Mouse (Mus musculus): ENCODE measurements around the gene Ubac2. TPM values are rescaled to one million over a fixed set of nuclear protein-coding genes. Genes with fewer than 3 reads are reported as not detected.

Ubac2 gene
- 41.5 and 83.4 TPM in 2 replicates for total RNA-seq (2012; rRNA removed)

GRCm38 (mm10) chr14:121878176-121878858 is at the start of gene Ubac2:
Gene Ubac2, plus strand, starts transcription at chr14:121878620.
- in situ Hi-C loops (cut with MboI; ENCODE audit: low sequenced_read_pairs in 2 of 2, unreplicated experiment in 2 of 2) = no loop called here
- Histone ChIP-seq H3K9ac (ENCODE audit: insufficient read depth, low read depth, low read length, poor library complexity, severe bottlenecking) (peak within 1 kb of the TSS; percentile 94), H3K27ac (ENCODE audit: insufficient read depth, low read depth, low read length, poor library complexity, severe bottlenecking) (peak within 1 kb of the TSS; percentile 90), H3K36me3 (ENCODE audit: control insufficient read depth, insufficient read depth, low read length, poor library complexity, severe bottlenecking) (peaks cover under 1% of the 10 kb centered on the region; the same call in 1 of the 2 replicates), H3K4me1 (ENCODE audit: control insufficient read depth in 2 of 2, insufficient read depth in 2 of 2, low read length in 2 of 2, poor library complexity in 1 of 2) (no peaks in the 10 kb centered on the region; a peak in 1 of 4 replicates), H3K9me3 (ENCODE audit: control insufficient read depth, insufficient read depth, low read depth, low read length) (no peaks in the 10 kb centered on the region), H3K4me3 (ENCODE audit: insufficient read depth in 1 of 2, low read depth in 1 of 2, low read length in 2 of 2, poor library complexity in 1 of 2, severe bottlenecking in 1 of 2) (peak within 1 kb of the TSS; percentile 86 to 90)
- peak; percentile 95 for DNase-seq (ENCODE audit: low read depth, low spot score)
- TF ChIP-seq HCFC1 (IDR thresholded peaks at IDR 0.05; ENCODE audit: borderline replicate concordance, insufficient read depth, low read length) = peak; percentile 83
- no peak for TF ChIP-seq MAFK (IDR thresholded peaks at IDR 0.05; ENCODE audit: insufficient read depth, low read depth, low read length)
- TF ChIP-seq ZNF384 (IDR thresholded peaks at IDR 0.05; ENCODE audit: low read depth, low read length) = no peak
- TF ChIP-seq ZC3H11A (IDR thresholded peaks at IDR 0.05; ENCODE audit: borderline replicate concordance, low read depth, low read length) = no peak
- TF ChIP-seq CHD2 (IDR thresholded peaks at IDR 0.05; ENCODE audit: low read depth, low read length) = 0 out of 2 replicates have a peak, but pooled peaks have one; percentile 41

- no peak overlapping the region for H3K4me3 ChIP-seq (ENCODE audit: insufficient read depth in 1 of 2, low read depth in 1 of 2, low read length in 2 of 2, poor library complexity in 1 of 2, severe bottlenecking in 1 of 2)
- in situ Hi-C loops (cut with MboI; ENCODE audit: low sequenced_read_pairs in 2 of 2, unreplicated experiment in 2 of 2) = no loop called here
- H3K36me3 ChIP-seq (ENCODE audit: control insufficient read depth, insufficient read depth, low read length, poor library complexity, severe bottlenecking) = no peaks in the 10 kb centered on the region
- no peak for DNase-seq (ENCODE audit: low read depth, low spot score)
- H3K9me3 ChIP-seq (ENCODE audit: control insufficient read depth, insufficient read depth, low read depth, low read length) = peaks cover 1% of the 10 kb centered on the region; the same call in 1 of the 2 replicates
- H3K9ac ChIP-seq (ENCODE audit: insufficient read depth, low read depth, low read length, poor library complexity, severe bottlenecking) = no peak overlapping the region
- no peak overlapping the region for H3K27ac ChIP-seq (ENCODE audit: insufficient read depth, low read depth, low read length, poor library complexity, severe bottlenecking)
- H3K4me1 ChIP-seq (ENCODE audit: control insufficient read depth in 2 of 2, insufficient read depth in 2 of 2, low read length in 2 of 2, poor library complexity in 1 of 2) = no peaks in the 10 kb centered on the region
- TF ChIP-seq ZC3H11A (IDR thresholded peaks at IDR 0.05; ENCODE audit: borderline replicate concordance, low read depth, low read length) = no peak
Measured at GRCm38 (mm10) chr14:121829816-121830442, 48.5 kb upstream of the Ubac2 start.

- Histone ChIP-seq H3K9me3 (ENCODE audit: control insufficient read depth, insufficient read depth, low read depth, low read length) (peaks cover 6% of the 10 kb centered on the region; the same call in 1 of the 2 replicates), H3K9ac (ENCODE audit: insufficient read depth, low read depth, low read length, poor library complexity, severe bottlenecking) (no peak overlapping the region), H3K27ac (ENCODE audit: insufficient read depth, low read depth, low read length, poor library complexity, severe bottlenecking) (no peak overlapping the region), H3K4me1 (ENCODE audit: control insufficient read depth in 2 of 2, insufficient read depth in 2 of 2, low read length in 2 of 2, poor library complexity in 1 of 2) (no peaks in the 10 kb centered on the region), H3K4me3 (ENCODE audit: insufficient read depth in 1 of 2, low read depth in 1 of 2, low read length in 2 of 2, poor library complexity in 1 of 2, severe bottlenecking in 1 of 2) (no peak overlapping the region), H3K36me3 (ENCODE audit: control insufficient read depth, insufficient read depth, low read length, poor library complexity, severe bottlenecking) (no peaks in the 10 kb centered on the region)
- DNase-seq (ENCODE audit: low read depth, low spot score) = no peak
- in situ Hi-C loops (cut with MboI; ENCODE audit: low sequenced_read_pairs in 2 of 2, unreplicated experiment in 2 of 2) = no loop called here
- TF ChIP-seq MAFK (IDR thresholded peaks at IDR 0.05; ENCODE audit: insufficient read depth, low read depth, low read length) (no peak), ZNF384 (IDR thresholded peaks at IDR 0.05; ENCODE audit: low read depth, low read length) (no peak), CHD2 (IDR thresholded peaks at IDR 0.05; ENCODE audit: low read depth, low read length) (no peak), HCFC1 (IDR thresholded peaks at IDR 0.05; ENCODE audit: borderline replicate concordance, insufficient read depth, low read length) (no peak), ZC3H11A (IDR thresholded peaks at IDR 0.05; ENCODE audit: borderline replicate concordance, low read depth, low read length) (no peak)
Measured at GRCm38 (mm10) chr14:121833001-121833520, 45.4 kb upstream of the Ubac2 start.

GRCm38 (mm10) chr14:121838161-121838560 is 40.3 kb upstream of the Ubac2 start:
- Histone ChIP-seq H3K36me3 (ENCODE audit: control insufficient read depth, insufficient read depth, low read length, poor library complexity, severe bottlenecking) (no peaks in the 10 kb centered on the region), H3K9ac (ENCODE audit: insufficient read depth, low read depth, low read length, poor library complexity, severe bottlenecking) (no peak overlapping the region), H3K4me3 (ENCODE audit: insufficient read depth in 1 of 2, low read depth in 1 of 2, low read length in 2 of 2, poor library complexity in 1 of 2, severe bottlenecking in 1 of 2) (no peak overlapping the region), H3K4me1 (ENCODE audit: control insufficient read depth in 2 of 2, insufficient read depth in 2 of 2, low read length in 2 of 2, poor library complexity in 1 of 2) (no peaks in the 10 kb centered on the region), H3K27ac (ENCODE audit: insufficient read depth, low read depth, low read length, poor library complexity, severe bottlenecking) (no peak overlapping the region), H3K9me3 (ENCODE audit: control insufficient read depth, insufficient read depth, low read depth, low read length) (peaks cover 6% of the 10 kb centered on the region; the same call in 1 of the 2 replicates)
- TF ChIP-seq HCFC1 (IDR thresholded peaks at IDR 0.05; ENCODE audit: borderline replicate concordance, insufficient read depth, low read length) = no peak
- TF ChIP-seq ZC3H11A (IDR thresholded peaks at IDR 0.05; ENCODE audit: borderline replicate concordance, low read depth, low read length) = no peak
- no peak for TF ChIP-seq CHD2 (IDR thresholded peaks at IDR 0.05; ENCODE audit: low read depth, low read length)
- TF ChIP-seq MAFK (IDR thresholded peaks at IDR 0.05; ENCODE audit: insufficient read depth, low read depth, low read length) = no peak
- TF ChIP-seq ZNF384 (IDR thresholded peaks at IDR 0.05; ENCODE audit: low read depth, low read length) = no peak
- in situ Hi-C loops (cut with MboI; ENCODE audit: low sequenced_read_pairs in 2 of 2, unreplicated experiment in 2 of 2) = no loop called here
- no peak for DNase-seq (ENCODE audit: low read depth, low spot score)

Measured in ES-E14 (cell line).